Mouse (Mus musculus) testis, postnatal 14 days (tissue): Measurements from ENCODE around the gene Slc30a7.
A peak's percentile ranks its signal among the peaks of the same experiment; 100 is the strongest.

Source experiments
- DNase-seq: peaks from one replicate; pipeline ENCODE4 v3.0.0; 2021; ENCODE audit warnings: low spot score

Slc30a7 gene

DNA sequence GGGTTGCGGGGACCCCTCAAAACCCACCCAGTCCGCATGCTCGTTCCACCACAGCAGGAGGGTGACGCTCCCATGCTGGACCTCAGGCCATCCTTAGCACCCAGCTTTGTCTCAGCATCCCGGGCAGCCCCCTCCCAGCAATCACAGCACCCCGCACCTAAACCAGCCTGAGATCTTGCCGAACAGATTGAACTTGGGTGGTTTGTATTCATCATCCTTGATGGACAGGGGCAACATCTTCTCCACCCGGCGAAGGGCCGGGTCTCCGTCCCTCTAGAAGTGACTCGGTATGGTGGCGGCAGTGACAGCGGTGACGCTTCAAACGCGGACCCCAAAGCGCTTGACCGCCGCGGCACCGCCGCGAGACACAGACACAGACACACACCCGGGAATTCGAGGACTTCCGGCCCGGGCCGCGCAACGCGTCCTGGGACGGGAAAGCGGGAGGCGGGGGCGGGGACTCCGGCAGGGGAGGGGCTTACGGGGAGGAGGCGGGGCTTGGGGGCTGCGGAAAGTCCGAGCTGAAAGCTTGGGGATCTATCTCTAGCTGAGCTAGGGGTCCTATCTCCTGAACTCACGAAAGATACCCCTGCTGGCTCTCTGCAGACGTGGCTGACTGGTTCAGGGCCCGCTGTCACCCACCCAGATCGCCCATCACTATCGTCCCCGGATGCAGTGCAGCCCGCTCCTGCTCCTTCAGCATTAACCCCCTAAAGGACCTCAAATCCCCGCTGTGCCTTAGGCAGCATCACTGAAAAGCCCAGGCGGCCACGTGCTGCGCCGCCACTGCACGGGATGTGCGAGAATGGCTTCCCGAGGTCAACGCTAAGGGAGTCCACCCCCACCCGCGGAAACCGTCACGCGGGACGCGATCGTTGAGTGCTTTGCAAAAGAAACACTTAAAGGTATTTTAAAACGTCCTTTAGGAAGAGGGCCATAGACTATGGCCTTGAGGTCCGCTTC is at the start of gene Slc30a7, which contains the start of gene Extl2:
Gene Slc30a7, minus strand, starts transcription at position 429 of the 963 bp plus-strand sequence.
Gene Extl2, plus strand, starts transcription at position 485 of the 963 bp plus-strand sequence.
- peak; percentile 89 for DNase-seq

DNA sequence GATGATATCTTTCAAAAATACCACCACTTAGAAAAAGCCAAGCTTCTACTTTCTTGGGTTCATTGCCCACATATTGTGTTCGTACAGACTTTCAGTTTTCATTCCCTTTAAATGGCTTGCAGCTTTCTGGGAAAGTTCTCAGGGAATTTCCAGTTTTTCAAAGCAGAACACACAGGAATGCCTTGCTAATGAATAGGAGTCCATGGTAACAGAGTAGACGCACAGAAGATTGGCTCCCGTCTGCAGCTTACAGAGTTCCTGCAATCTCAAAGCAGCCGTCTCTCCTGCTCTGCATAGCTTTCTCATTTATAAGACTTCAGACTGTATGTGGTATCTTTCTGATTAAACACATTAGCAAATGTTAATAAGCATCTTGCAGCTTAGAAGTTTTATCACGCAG is 39.8 kb upstream of the Slc30a7 start:
- DNase-seq, result no peak

DNA sequence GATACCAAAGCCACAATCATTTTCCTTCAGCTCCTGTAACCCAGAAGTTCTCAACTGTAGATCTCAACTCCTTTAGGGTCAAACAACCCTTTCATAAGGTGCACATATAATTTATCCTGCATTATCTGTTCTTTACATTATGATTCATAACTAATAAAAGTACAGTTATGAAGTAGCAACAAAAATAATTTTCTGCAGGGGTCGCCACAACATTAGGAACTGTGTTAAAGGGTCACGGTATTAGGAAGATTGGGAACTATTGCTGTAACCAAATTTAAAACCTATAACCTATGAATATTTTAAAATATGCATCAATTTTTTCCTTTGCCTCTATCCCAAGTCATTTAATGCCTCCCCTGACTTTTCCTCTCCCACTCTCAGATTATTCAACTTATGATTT is 38.8 kb upstream of the Slc30a7 start:
- no peak for DNase-seq

DNA sequence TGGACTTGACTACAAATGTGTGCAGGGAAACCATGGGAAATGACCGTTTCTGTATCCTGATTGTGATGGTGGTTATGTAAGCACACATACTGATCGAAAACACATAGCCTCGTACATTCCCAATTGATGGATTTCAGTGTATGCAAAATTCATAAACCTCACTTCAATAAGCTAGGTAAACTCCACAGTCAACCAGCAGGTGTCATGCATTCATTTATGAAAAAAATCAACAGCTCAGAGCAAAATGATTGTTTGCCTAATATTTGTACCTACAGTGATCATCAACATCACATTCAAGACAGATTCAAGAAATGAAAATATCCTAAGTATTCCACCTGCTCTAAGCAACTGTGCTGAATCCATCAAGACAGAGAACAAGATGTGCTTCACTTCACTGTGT is 33.6 kb upstream of the Slc30a7 start:
- DNase-seq, result no peak

DNA sequence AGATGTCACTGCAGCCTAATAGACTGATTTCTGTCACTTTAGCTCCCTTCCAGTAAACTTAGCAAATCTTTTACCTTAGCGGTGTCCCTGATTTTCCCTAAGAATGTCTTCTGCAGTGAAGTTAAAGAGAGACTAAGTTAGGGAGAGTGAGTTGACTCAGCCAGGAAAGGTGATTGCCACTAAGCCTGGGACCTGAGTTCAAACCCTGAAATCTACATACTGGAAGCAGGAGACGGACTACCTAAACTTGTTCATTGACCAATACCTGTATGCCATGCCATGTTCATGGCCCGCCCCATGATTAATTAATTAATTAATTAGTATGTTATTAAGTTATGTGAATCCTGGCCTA is 26.6 kb upstream of the Slc30a7 start:
- DNase-seq, result no peak

DNA sequence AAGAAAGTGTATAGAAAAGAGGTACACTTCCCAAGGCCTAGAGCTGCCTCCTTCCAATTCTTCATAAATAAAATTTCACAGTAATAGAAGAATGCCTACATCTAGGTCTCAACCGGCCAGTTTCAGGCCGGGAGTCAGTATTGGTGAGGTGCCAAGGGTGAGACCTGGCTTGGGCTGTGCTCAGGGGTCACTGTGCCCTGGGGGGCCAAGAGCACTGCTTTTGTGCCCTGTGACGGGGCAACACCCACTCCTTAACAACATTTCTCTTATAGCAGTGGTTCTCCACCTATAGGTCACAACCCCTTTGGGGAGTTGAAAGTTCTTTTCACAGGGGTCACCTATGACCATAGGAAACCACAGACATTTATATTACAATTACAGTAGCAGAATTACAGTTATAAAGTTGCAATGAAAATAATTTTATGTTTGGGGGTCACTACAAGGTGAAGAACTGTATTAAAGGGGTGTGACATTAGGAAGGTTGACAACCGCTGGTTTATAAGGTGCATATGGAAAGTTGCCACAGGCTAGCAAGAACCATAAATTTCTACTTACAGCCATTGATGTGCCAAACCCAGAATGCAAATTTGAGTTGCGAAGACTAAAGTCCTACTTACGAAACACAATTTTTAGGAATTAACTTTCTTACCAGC is 26.1 kb upstream of the Slc30a7 start:
- no peak for DNase-seq

DNA sequence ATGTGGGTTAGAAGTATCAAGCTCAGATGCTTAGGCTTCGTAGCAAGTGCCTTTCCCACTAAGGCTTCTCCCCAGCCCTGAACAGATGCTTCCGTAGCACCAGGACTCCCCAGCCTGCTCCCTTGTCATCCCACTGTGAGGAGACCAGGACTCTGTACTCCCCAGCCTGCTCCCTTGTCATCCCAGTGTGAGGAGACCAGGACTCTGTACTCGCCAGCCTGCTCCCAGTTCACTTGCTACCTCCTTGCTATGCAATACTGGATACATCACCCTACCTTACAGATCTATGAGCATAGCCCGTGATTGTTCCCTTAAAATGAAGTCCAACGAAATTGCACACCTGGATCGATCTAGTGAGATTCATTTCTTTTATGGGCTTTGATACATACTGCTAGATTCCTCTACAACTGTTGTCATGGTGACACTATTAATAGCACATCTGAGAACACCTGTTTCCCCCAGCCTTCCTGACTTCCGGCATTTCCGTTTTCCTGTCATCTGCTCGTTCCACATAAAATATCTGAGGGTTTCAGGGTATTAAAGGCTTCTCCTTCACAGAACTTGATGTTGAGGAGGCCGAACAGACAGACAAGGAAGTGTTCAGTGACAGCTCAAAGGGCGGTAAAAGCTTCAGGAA is 23.1 kb upstream of the Slc30a7 start:
- DNase-seq, result no peak

DNA sequence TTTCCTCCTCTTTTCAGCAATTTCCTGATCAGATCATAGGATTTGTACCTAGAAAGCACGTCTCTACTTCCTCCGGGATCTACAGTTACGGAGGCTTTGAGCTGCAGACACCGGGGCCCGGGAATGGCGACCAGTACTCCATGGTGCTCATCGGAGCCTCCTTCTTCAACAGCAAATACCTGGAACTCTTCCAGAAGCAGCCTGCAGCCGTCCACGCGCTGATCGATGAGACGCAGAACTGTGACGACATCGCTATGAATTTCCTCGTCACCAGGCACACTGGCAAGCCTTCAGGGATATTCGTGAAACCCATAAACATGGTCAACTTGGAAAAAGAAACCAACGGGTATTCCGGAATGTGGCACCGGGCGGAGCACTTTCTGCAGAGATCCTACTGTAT is 19.8 kb upstream of the Slc30a7 start:
- no peak for DNase-seq

DNA sequence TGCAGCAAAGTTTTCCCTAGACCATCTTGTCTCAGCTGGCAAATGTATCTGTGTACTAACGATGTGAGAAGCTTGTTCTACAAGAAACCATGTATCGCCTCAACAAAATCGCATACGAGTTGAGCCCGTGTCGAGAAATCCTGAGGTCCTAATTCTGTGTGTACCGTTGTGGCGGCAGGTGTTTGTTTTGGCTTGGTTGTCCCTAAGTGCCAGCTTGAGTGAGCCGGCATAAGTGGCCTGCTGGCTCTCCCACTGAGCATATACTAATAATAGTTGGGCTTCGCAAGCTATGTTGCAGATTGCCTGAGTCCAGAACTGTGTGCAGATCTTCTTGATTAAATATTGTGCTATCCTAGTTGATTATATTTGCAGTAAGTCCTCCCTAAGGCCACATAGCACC is 18.5 kb upstream of the Slc30a7 start:
- DNase-seq, result no peak

DNA sequence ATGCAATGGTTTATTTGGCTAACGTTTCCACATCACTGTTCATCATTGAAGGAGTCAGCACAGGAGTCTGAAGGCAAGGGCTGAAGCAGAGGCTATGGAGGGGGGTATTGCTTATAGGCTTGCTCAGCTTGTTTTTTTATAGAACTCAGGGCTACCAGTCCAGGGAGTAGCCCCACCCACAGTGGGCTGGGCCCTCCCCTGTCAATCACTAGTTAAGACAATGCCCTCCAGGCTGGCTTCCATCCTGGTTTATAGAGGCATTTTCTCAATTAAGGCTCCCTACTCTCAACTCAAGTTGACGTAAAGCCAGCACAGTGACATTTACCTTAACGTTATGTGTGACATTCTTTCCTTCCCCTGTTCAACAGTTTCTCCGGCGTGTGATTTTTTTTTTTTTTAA is 17.5 kb upstream of the Slc30a7 start:
- no peak for DNase-seq

DNA sequence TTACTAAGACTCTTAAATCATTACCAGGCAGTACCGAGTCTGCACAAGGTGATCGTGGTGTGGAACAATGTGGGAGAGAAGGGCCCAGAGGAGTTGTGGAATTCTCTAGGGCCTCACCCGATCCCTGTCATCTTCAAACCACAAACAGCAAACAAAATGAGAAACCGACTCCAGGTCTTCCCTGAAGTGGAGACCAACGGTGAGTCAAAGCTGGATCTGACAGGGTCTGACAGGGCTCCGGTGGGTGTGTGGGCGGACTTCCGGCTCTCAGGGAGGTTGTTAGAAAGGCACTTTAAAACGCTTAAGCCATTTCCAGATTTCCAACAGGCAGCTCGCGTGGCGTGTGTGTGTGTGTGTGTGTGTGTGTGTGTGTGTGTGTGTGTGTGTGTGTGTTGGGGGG is 17.0 kb upstream of the Slc30a7 start:
- DNase-seq, result no peak

DNA sequence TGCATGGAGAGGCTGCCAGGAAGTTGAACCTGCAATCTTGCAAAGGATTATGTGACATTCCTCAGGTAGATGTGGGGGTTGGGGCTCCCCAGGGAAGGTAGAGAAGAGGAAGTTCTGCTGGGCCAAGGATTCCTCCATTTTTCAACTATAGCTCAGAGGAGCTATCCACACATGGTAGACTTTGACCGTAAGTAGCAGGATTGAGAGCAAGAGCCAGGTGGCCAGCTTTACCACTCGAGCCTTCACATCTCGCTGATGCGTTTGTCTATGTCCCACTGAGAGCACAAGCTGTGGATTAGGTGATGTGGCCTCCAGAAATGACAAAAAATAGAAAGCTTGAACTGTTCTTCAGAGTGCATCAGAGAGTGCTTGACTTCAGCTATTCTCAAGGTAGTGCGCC is 11.9 kb upstream of the Slc30a7 start:
- DNase-seq, result no peak

DNA sequence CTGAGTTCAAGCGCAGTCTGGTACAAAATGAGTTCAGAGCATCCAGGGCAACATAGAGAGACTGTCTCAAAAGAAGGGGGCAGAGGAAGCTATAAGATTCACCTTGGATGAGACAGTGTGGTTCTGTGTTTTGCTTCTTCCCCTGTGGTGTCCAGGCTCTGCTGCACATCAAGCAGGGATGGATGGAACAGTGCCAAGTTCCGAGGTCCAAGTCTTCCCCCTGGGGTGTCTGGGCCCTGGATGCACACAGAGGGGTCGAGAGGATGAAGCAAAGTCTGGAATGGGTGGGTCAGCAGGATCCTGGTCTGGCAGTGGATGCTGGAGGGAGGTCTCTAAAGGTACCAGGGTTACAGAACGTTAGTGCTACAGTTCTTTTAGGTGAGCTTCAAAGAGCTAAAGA is 11.4 kb upstream of the Slc30a7 start:
- DNase-seq, result no peak

DNA sequence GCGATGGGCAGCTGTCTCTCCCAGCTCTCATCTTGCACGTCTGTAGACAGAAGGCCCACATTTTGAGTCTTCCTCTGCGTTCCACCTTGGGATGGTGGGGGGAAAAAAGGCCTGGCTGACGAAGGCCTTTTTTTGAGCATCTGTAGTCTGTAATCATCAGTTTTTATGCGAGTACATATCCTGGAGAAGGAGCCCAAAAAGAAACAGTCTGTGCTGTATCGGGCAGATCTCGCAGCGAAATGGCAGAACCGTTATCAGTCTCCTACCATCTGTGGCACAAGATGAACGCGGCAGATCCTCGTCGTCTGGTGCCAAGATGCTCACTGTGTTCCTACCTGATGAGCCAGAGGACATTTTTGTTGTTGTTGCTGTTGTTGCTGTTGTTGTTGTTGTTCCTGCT is 8.9 kb upstream of the Slc30a7 start:
- no peak for DNase-seq

DNA sequence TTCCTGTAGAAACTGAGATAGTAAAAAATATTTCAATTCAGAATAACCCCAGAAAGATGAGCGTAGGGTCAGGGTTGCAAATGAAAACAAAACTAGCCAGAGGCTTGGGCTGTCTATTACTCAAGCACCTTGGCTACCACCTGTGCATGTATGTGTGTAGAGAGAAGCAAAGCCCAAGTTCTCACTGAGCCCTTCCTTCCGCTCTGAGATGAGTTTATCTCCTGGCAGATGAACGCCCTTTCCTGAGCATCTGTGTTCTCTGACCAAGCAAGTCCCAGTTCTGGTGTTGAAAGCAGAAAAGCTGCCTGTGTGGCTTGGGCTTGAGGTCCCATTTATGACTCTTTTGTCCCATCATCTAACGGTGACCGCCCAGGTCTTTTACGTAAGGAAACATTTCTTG is 7.7 kb upstream of the Slc30a7 start:
- no peak for DNase-seq

DNA sequence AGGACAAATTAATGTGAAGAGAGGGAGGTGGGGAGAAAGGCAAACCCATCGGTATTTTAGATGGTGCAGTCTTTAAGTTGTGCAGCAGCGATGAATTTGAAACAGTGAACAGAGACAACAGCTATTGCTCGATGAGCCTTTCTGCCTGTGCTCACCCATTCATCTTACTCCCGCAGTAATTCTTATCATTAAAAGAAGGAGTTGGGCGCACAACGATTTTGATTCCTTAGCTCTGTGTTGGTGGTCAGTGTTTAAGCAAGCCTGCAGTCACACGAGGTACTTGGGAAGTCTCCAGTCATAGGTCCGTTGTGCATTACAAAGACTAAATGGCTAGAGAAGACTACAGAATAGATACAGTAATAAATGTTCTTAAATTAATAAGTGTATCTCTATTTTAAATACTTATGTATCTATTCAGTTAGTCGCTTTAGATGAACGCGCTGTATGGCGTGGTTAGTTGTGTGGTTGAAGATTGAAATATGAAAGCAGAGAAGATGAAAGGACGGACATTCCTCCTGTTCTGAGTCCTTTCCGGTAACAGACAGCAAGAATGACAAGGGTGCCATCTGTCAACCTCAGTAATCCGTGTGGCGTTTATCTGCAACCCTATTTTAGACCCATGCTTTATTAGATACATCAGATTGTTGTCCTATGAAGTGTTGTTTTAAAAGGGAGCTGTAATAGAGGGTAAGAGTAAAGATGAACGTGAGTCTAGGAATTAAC is 2.6 kb upstream of the Slc30a7 start:
- no peak for DNase-seq

DNA sequence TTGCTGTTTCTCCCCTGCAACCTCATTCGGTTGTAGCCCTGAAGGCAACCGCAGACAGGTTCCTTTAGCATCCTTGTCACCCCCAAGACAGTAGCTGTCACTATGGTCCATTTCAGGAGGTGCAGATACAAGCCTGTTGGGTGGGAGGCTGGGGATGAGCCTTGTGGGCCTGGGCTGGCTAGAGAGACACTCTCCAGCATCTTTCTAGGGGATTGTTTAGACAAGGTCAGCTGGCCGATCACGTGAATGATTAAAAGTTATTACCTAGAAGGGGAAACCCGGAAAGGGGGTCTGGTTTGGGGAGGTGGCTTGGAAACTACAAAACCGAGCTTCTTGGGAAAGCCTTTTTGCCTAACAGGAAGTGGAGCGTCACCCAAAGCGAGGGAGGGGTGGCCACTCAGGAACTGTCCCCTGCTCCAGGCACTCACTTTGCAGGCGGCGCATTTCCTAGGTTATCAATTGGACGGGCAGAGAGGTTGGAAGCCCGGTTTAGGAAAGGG is 785 bp upstream of the Slc30a7 start:
- DNase-seq, result peak; percentile 71

DNA sequence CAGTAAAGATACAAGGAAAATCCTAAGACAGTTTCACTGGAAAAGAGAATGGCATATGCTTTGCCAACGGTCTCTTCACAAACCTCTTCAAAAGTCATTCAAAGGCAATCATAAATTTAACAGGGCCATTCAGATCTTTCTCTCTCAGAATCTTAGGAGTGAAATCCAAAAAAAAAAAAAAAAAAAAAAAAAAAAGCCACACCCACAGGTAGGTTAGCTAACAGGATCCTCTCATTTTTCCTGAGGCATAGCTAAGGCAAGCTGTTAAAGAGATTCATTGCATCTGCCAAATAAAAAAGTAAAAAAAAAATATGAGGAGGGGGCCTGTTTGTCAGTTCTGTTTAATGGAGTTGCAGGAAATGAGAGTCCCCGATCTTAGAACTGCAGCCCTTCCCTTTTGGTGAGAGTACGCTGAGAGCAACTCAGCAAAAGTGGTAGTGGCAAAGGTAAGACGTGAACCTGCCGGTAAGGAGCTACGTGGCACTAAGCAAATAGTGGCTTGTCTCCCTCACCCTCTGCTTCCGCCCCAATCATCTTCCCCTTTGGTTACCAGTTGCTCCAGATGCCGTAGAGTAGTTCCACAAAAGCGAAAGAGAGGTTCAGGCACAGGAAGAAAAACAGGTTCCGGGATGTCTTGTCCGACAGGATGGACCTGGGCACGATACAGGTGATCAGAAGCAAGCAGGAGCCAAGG is 775 bp downstream of the Slc30a7 start:
- DNase-seq, result no peak

DNA sequence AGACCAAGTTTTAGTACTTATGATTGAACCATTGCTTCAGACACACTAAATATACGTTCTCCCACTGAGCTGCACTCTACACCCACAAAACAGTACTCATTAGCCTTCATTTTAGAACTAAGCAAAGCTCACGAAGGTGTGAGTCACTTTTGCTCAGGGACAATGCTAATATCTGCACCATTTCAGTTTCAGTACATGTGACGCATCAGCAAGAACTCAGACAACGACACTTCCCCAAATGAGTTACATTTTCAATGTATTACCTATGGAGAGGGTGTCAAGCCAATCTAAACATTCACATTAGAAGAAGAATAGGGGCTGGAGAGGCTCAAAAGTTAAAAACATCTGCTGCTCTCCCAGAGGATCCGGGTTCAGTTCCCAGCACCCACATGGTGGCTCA is 10.3 kb downstream of the Slc30a7 start:
- DNase-seq, result no peak

DNA sequence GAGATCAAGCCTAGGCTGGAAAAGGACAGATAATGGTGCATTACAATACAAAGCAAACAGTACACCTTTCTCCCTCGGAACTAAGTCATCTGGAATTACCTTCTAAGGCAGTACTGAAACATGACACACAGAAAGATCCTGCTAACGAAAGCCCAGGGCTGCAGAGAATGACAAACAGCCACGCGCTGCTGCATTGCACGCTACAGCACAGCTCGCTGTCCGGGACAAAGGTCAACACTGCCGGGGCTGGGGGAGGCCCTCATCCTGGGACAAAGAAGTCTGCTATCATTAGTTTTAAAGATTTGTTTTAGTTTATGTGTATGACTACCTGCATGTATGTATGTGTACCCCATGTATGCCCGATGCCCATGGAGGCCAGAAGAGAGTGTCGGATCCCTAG is 14.2 kb downstream of the Slc30a7 start:
- no peak for DNase-seq

DNA sequence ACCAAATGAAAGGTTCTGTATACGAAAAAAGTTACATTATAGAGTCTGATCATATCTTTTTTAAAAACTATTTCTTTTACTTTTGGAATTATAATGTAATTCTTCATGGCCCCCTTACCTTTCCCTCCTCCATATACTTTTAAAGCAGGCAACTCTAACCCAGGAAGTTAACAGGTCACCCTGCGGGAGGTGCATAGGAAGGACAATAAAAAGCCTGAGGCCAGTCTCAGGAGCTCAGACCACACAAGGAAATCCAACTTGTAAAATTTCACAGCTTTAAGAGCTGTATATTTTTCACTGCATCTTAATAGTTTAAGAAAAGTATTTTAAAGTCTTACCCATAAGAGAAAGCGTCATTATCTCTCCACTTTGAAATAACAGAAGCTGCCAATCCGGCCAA is 14.6 kb downstream of the Slc30a7 start:
- DNase-seq, result no peak

DNA sequence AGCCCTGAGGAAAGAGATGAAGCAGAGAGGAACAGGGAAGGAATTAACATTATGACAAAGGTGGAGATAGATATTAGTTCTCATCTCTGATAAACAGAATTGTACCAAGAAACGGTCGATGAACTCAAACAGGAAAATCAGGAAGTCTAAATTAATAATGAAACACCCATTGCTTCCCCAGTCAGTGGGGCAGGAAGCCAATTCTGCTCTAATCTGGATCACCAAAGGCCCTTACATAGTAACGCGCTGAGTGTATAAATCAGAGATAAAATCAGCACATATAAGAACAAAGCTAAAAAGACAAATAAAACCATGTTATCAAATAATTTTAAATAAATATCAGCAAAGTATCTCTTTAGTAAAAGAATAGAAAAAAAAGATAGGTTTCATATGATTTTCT is 15.1 kb downstream of the Slc30a7 start:
- no peak for DNase-seq
